Mouse (Mus musculus): ENCODE data around the gene Lsm3. TPM values are rescaled to one million over a fixed set of nuclear protein-coding genes. Genes with fewer than 3 reads are reported as not detected.

Gene Lsm3
- polyA plus RNA-seq, 1 experiment from 2014 or later = 318 TPM

DNA sequence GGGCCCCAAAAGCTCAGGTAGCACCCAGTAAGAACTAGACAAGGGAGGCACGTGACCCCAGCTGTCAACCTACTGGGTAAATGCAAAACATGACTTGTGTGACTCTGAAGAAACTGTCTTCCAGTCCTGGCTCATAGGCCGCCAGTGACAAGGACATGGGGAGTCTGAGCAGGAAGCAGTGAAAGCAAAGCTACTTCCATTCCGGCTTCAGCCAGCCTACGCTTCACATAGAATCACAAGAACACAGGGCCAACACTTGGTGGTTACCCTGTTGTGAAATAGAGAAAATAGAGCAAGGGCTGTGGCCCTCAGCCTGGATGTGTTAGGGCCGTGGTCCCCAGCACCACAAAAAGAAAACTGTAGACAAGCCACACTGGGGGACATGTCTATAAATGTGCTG lies 7.1 kb downstream of the Lsm3 start:
- WGBS = 91% methylated on average over 5 of the region's 5 CpGs
- Histone ChIP-seq H3K9me3 (ENCODE audit: control insufficient read depth, low read length) (no peaks in the 10 kb centered on the region), H3K4me1 (replicated peaks; ENCODE audit: control insufficient read depth, insufficient read depth, low read length) (no peaks in the 10 kb centered on the region; the same call in 1 of the 2 replicates), H3K27me3 (replicated peaks; ENCODE audit: control insufficient read depth, insufficient read depth, low read length) (no peaks in the 10 kb centered on the region), H3K9ac (ENCODE audit: low read depth, low read length) (no peak overlapping the region), H3K27ac (ENCODE audit: low read depth, low read length) (no peak overlapping the region), H3K4me3 (ENCODE audit: low read depth, low read length) (no peak overlapping the region), H3K36me3 (ENCODE audit: control insufficient read depth, insufficient read depth, low read length) (peaks cover 36% of the 10 kb centered on the region), H3K4me2 (no peak overlapping the region)
- no peak for ATAC-seq (replicated peaks; ENCODE audit: low FRiP score)
- DNase-seq (ENCODE audit: low spot score) = no peak

DNA sequence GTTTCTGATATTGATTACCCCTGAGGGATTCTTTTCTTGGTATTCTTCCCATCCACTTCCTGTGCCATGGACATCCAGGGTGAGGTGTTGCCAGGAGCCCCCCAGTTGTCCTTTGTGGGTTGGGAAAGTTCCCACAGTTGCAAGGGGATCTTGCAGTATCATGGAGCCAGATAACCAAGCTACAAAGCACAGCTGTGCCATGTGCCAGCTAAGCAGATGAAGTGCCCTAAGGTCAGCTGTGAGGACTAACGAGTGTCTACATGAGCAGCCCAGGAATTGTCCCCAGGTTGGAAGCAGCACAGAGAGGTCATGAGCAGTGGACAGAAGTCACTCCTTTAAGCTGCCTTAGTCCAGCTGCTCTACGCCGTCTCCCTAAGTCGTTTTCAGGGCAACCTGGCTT lies 9.8 kb downstream of the Lsm3 start:
- no peak overlapping the region for H3K4me3 ChIP-seq (ENCODE audit: low read depth, low read length)
- 85% methylated on average over 4 of the region's 4 CpGs for WGBS
- no peaks in the 10 kb centered on the region for H3K4me1 ChIP-seq (replicated peaks; ENCODE audit: control insufficient read depth, insufficient read depth, low read length)
- no peaks in the 10 kb centered on the region for H3K9me3 ChIP-seq (ENCODE audit: control insufficient read depth, low read length)
- no peak overlapping the region for H3K4me2 ChIP-seq
- no peak overlapping the region for H3K9ac ChIP-seq (ENCODE audit: low read depth, low read length)
- H3K27me3 ChIP-seq (replicated peaks; ENCODE audit: control insufficient read depth, insufficient read depth, low read length) = no peaks in the 10 kb centered on the region
- no peak for ATAC-seq (replicated peaks; ENCODE audit: low FRiP score)
- DNase-seq (ENCODE audit: low spot score) = no peak
- no peak overlapping the region for H3K27ac ChIP-seq (ENCODE audit: low read depth, low read length)
- H3K36me3 ChIP-seq (ENCODE audit: control insufficient read depth, insufficient read depth, low read length) = peaks cover 21% of the 10 kb centered on the region

DNA sequence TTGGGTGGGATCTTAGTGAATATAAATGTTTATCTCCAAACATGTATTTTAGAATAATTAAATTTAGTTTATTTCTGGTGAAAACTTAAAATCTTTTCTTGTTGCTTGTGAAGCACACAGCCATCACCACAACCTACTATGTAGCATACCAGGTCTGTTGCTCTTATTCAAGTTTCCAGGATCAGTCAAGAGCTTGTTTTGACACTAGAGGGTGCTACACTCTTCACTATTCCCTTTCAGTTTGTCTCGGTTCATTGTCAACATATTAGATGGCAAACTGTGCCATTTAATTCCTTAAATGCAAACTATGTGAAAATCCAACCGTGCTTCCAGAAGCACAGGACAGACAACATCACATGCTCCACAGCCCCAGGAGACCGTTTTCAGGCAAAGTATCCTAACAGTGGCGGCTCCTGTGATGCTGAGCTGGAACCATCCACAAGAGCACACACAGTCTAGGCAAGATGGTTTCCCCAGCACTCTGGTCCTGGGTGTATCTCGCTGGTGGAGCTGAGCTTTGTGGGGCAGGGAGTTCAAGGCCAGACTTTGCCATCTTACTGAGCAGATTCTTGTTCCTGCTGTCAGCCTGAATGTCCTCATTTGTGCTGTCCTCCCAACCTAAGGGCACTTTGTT lies 11.6 kb downstream of the Lsm3 start:
- no peak overlapping the region for H3K27ac ChIP-seq (ENCODE audit: low read depth, low read length)
- peaks cover 8% of the 10 kb centered on the region; the same call in 1 of the 2 replicates for H3K36me3 ChIP-seq (ENCODE audit: control insufficient read depth, insufficient read depth, low read length)
- no peaks in the 10 kb centered on the region for H3K9me3 ChIP-seq (ENCODE audit: control insufficient read depth, low read length)
- H3K9ac ChIP-seq (ENCODE audit: low read depth, low read length) = no peak overlapping the region
- no peak overlapping the region for H3K4me2 ChIP-seq
- DNase-seq (ENCODE audit: low spot score) (no peak), ATAC-seq (replicated peaks; ENCODE audit: low FRiP score) (no peak; the same call in 1 of the 2 replicates)
- H3K4me1 ChIP-seq (replicated peaks; ENCODE audit: control insufficient read depth, insufficient read depth, low read length) = no peaks in the 10 kb centered on the region
- H3K4me3 ChIP-seq (ENCODE audit: low read depth, low read length) = no peak overlapping the region
- 53% methylated on average over 5 of the region's 5 CpGs for WGBS
- no peaks in the 10 kb centered on the region for H3K27me3 ChIP-seq (replicated peaks; ENCODE audit: control insufficient read depth, insufficient read depth, low read length)

- Histone ChIP-seq H3K36me3 (ENCODE audit: control insufficient read depth, insufficient read depth, low read length) (peaks cover 3% of the 10 kb centered on the region; the same call in 1 of the 2 replicates), H3K9ac (ENCODE audit: low read depth, low read length) (no peak overlapping the region), H3K27ac (ENCODE audit: low read depth, low read length) (no peak overlapping the region), H3K4me2 (no peak overlapping the region), H3K27me3 (replicated peaks; ENCODE audit: control insufficient read depth, insufficient read depth, low read length) (no peaks in the 10 kb centered on the region), H3K9me3 (ENCODE audit: control insufficient read depth, low read length) (no peaks in the 10 kb centered on the region), H3K4me3 (ENCODE audit: low read depth, low read length) (no peak overlapping the region), H3K4me1 (replicated peaks; ENCODE audit: control insufficient read depth, insufficient read depth, low read length) (no peaks in the 10 kb centered on the region)
- WGBS = 80% methylated on average over 7 of the region's 7 CpGs
- DNase-seq (ENCODE audit: low spot score) (no peak), ATAC-seq (replicated peaks; ENCODE audit: low FRiP score) (no peak)
These were observed 12.5 kb downstream of the Lsm3 start for GRCm38 (mm10) chr6:91528265-91528664.

GRCm38 (mm10) chr6:91530673-91531072 lies 14.9 kb downstream of the Lsm3 start:
- no peak for DNase-seq (ENCODE audit: low spot score)
- Histone ChIP-seq H3K4me1 (replicated peaks; ENCODE audit: control insufficient read depth, insufficient read depth, low read length) (no peaks in the 10 kb centered on the region), H3K27me3 (replicated peaks; ENCODE audit: control insufficient read depth, insufficient read depth, low read length) (no peaks in the 10 kb centered on the region), H3K4me2 (no peak overlapping the region), H3K9ac (ENCODE audit: low read depth, low read length) (no peak overlapping the region), H3K27ac (ENCODE audit: low read depth, low read length) (no peak overlapping the region), H3K4me3 (ENCODE audit: low read depth, low read length) (no peak overlapping the region), H3K9me3 (ENCODE audit: control insufficient read depth, low read length) (no peaks in the 10 kb centered on the region), H3K36me3 (ENCODE audit: control insufficient read depth, insufficient read depth, low read length) (no peaks in the 10 kb centered on the region)
- ATAC-seq (replicated peaks; ENCODE audit: low FRiP score) = no peak
- WGBS = 87% methylated on average over 8 of the region's 8 CpGs

- DNase-seq (ENCODE audit: low spot score) = no peak
- no peak overlapping the region for H3K9ac ChIP-seq (ENCODE audit: low read depth, low read length)
- H3K4me3 ChIP-seq (ENCODE audit: low read depth, low read length) = no peak overlapping the region
- H3K27me3 ChIP-seq (replicated peaks; ENCODE audit: control insufficient read depth, insufficient read depth, low read length) = no peaks in the 10 kb centered on the region
- WGBS = 77% methylated on average over 6 of the region's 6 CpGs
- H3K4me2 ChIP-seq = no peak overlapping the region
- no peak overlapping the region for H3K27ac ChIP-seq (ENCODE audit: low read depth, low read length)
- no peaks in the 10 kb centered on the region for H3K9me3 ChIP-seq (ENCODE audit: control insufficient read depth, low read length)
- no peaks in the 10 kb centered on the region for H3K4me1 ChIP-seq (replicated peaks; ENCODE audit: control insufficient read depth, insufficient read depth, low read length)
- H3K36me3 ChIP-seq (ENCODE audit: control insufficient read depth, insufficient read depth, low read length) = no peaks in the 10 kb centered on the region
- no peak for ATAC-seq (replicated peaks; ENCODE audit: low FRiP score)
These were observed 15.5 kb downstream of the Lsm3 start for GRCm38 (mm10) chr6:91531276-91531675.

DNA sequence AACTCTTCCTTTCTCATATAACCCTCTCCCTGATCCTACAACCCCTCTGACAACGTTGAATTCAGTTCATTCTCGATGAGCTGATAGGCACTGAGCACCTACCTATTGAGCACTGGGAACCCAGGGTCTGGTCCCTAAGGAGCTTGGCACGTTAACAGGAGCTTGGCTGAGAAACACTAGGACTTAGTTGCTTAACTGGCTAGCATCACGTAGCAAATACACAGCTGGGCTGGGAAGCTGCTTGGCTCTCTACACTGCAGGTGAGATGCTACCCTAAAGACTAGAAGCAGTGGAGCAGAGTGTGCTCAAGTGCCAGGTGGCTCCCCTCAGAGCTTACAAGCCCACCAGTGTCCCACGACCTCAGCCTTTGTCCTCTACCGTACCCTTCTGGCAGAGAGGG lies 16.9 kb downstream of the Lsm3 start:
- ATAC-seq (replicated peaks; ENCODE audit: low FRiP score) = no peak
- DNase-seq (ENCODE audit: low spot score) = no peak
- no peaks in the 10 kb centered on the region for H3K27me3 ChIP-seq (replicated peaks; ENCODE audit: control insufficient read depth, insufficient read depth, low read length)
- H3K27ac ChIP-seq (ENCODE audit: low read depth, low read length) = no peak overlapping the region
- H3K9me3 ChIP-seq (ENCODE audit: control insufficient read depth, low read length) = no peaks in the 10 kb centered on the region
- no peak overlapping the region for H3K4me2 ChIP-seq
- H3K36me3 ChIP-seq (ENCODE audit: control insufficient read depth, insufficient read depth, low read length) = no peaks in the 10 kb centered on the region
- 69% methylated on average over 6 of the region's 6 CpGs for WGBS
- no peaks in the 10 kb centered on the region for H3K4me1 ChIP-seq (replicated peaks; ENCODE audit: control insufficient read depth, insufficient read depth, low read length)
- H3K4me3 ChIP-seq (ENCODE audit: low read depth, low read length) = no peak overlapping the region
- H3K9ac ChIP-seq (ENCODE audit: low read depth, low read length) = no peak overlapping the region

- no peak overlapping the region for H3K4me2 ChIP-seq
- 52% methylated on average over 5 of the region's 5 CpGs for WGBS
- H3K36me3 ChIP-seq (ENCODE audit: control insufficient read depth, insufficient read depth, low read length) = no peaks in the 10 kb centered on the region
- no peaks in the 10 kb centered on the region for H3K4me1 ChIP-seq (replicated peaks; ENCODE audit: control insufficient read depth, insufficient read depth, low read length)
- H3K9ac ChIP-seq (ENCODE audit: low read depth, low read length) = no peak overlapping the region
- no peaks in the 10 kb centered on the region for H3K9me3 ChIP-seq (ENCODE audit: control insufficient read depth, low read length)
- no peak overlapping the region for H3K27ac ChIP-seq (ENCODE audit: low read depth, low read length)
- ATAC-seq (replicated peaks; ENCODE audit: low FRiP score) = no peak
- H3K27me3 ChIP-seq (replicated peaks; ENCODE audit: control insufficient read depth, insufficient read depth, low read length) = no peaks in the 10 kb centered on the region
- no peak overlapping the region for H3K4me3 ChIP-seq (ENCODE audit: low read depth, low read length)
- no peak for DNase-seq (ENCODE audit: low spot score)
These were observed 17.6 kb downstream of the Lsm3 start for GRCm38 (mm10) chr6:91533359-91533758.

- no peaks in the 10 kb centered on the region for H3K9me3 ChIP-seq (ENCODE audit: control insufficient read depth, low read length)
- no peak overlapping the region for H3K4me3 ChIP-seq (ENCODE audit: low read depth, low read length)
- no peak for DNase-seq (ENCODE audit: low spot score)
- H3K4me1 ChIP-seq (replicated peaks; ENCODE audit: control insufficient read depth, insufficient read depth, low read length) = no peaks in the 10 kb centered on the region
- no peak overlapping the region for H3K27ac ChIP-seq (ENCODE audit: low read depth, low read length)
- no peaks in the 10 kb centered on the region for H3K36me3 ChIP-seq (ENCODE audit: control insufficient read depth, insufficient read depth, low read length)
- H3K27me3 ChIP-seq (replicated peaks; ENCODE audit: control insufficient read depth, insufficient read depth, low read length) = no peaks in the 10 kb centered on the region
- ATAC-seq (replicated peaks; ENCODE audit: low FRiP score) = no peak
- H3K4me2 ChIP-seq = no peak overlapping the region
- WGBS = 47% methylated on average over 2 of the region's 2 CpGs
- H3K9ac ChIP-seq (ENCODE audit: low read depth, low read length) = no peak overlapping the region
These were observed 18.0 kb downstream of the Lsm3 start for GRCm38 (mm10) chr6:91533771-91534170.

All from liver, embryonic 11.5 days (tissue).